Mouse (Mus musculus): ENCODE results near the gene Gp1ba. TPM values are rescaled to one million over a fixed set of nuclear protein-coding genes. Genes with fewer than 3 reads are reported as not detected.

The Gp1ba gene
- total RNA-seq, 2 experiments from 2014 or later = not detected

DNA sequence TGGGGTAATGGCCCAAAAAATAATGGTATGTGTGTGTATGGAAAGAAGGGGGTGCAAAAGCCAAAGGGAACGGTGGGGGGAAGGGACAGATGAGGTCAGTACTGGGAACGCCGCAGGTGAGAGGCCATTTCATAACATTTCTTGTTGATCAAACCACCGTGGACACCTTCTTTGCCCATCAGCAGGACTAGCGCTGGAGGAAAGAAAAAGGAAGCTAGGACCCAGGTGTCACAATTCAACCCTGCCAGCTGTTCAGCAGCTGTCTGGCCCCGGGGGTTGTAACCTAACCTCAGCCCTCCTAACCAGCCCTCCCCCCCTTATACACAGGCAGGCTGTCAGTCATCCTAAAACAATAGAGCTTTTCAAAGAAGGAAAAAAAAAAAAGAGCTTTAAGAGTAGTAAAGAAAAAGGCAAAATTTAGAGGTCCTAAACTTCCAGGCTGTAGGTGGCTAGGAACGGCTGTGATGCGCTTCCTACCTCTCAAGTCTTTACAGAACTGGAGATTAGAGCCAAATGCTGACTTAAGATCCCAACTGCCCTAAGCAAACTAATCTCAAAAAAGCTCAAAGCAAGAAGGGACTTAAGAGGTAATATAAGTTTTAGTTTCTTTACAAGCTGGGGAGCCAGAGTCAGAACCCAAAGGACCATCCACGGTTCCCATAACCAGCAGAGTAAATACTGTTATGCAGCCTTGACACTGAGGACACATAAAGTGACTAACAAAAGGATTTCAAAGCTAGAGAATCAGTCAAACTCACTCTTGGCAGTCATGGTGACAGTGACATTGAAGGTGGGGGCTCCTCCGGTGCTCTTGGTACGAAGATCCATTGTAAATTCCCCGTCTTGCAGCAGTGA lies 13.3 kb downstream of the Gp1ba start:
- ATAC-seq (replicated peaks; ENCODE audit: poor library complexity, severe bottlenecking) = no peak

- peak; percentile 16; the same call in 1 of the 2 replicates for ATAC-seq (replicated peaks; ENCODE audit: poor library complexity, severe bottlenecking)
These were observed 14.0 kb downstream of the Gp1ba start for GRCm38 (mm10) chr11:70652884-70653344.

DNA sequence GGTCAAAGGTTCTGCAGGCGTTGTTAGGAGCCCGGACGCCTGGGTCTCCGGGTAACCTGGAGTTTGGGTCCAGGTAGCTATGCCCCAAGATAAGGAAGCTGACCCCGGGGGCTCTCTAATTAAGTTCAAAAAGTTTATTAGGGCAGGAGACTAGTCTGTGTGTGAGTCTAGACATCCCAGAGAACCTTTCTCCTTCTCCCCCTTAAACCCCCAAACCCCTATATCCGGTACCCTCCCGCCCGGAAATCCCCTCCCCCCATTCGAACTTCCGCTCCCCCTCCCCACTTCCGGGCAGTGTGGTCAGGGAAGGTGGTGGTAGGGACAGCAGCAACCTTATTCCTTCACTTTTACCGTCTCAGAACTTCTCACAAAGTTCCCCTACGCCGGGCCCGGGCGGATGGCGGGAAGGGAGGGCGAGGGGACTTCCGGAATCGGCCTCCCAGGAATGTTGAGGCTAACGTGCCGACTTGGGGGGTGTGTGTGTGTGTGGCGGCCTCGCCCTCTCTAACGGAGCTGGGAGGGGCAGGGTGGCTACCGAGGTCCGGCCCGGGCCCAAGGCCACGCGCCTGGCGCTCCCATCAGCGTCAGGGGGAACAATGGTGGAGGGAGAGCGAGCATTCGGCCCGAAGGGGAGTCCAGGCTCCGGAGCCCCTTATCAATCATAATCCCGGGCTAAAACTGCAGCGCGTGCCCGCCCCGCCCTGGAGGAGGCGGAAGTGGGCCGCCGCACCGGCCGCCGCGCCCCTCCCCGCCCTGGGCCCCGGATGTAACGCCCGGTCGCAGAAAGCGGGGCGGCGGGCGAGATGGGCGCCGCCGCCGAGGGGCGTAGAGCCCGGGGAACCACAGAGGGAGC lies 14.6 kb downstream of the Gp1ba start:
- peak; percentile 20 for ATAC-seq (replicated peaks; ENCODE audit: poor library complexity, severe bottlenecking)

DNA sequence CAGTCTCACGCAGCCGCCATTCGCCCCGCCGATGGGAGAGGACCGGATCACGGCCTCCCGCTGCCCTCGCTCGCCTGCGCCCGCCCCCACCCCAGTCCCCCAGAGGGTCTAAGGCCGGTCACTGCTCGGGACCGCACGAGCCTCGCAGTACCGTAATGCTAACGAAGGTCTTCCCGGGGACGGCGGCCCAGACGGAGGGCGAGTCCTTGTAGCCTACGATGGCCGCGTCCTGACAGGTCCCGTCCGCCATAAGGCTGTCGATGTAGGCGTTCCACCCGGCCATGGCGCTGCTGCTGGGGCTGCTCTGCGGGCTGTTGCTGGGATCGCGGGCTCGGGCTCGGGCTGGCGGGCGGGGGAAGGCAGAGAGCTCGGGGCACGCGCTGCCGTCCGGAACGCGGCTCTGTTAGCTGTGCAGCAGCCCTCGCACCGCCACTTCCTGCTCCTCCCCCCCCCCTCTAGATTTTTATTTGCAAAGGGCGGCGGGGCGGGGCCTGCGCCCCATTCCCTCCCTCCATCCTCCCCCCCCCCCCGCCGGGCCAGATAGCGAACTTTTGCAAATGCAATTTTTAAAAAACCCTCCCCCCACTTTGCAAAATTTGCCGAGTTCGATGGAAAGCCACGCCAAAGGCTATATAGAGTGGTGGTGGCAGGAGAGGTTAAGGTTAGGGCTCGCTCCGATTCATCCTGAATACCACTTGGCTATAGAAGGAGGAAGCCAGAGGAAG lies 15.4 kb downstream of the Gp1ba start, which contains the start of gene Pfn1:
Gene Pfn1, minus strand, starts transcription at position 447 of the 725 bp plus-strand sequence.
- ATAC-seq (replicated peaks; ENCODE audit: poor library complexity, severe bottlenecking) = peak; percentile 35

DNA sequence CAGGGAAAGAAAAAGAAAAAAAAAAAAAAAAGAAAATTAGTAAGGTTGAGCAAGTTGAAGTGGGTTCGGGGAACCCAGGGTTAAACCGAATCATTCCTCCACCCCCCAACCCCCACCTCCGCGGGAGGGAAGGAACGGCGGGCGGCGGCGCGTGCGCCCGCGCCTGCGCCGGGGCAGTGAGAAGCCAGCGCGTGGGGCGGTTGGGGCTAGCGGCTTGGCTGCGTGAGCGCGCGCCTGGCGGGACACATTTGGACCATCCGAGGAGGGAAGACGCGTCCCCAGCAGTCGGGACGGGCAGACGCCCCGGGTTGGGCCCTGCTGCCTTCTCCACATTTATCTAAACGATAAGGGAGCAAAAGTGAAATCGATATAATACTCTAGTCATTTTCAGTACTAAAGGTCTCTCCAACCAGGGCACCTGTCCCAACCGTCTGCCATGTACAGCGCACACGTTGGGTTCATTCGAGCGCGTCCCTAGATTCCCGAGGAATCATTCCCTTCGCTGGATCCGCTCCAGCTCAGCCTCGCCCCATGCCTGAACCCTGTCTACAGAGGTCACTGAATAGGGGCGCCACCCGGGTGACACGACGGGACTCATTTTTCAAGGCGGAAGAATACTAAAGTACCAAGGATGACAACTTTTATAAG lies 16.1 kb downstream of the Gp1ba start:
- ATAC-seq (replicated peaks; ENCODE audit: poor library complexity, severe bottlenecking) = peak; percentile 30

DNA sequence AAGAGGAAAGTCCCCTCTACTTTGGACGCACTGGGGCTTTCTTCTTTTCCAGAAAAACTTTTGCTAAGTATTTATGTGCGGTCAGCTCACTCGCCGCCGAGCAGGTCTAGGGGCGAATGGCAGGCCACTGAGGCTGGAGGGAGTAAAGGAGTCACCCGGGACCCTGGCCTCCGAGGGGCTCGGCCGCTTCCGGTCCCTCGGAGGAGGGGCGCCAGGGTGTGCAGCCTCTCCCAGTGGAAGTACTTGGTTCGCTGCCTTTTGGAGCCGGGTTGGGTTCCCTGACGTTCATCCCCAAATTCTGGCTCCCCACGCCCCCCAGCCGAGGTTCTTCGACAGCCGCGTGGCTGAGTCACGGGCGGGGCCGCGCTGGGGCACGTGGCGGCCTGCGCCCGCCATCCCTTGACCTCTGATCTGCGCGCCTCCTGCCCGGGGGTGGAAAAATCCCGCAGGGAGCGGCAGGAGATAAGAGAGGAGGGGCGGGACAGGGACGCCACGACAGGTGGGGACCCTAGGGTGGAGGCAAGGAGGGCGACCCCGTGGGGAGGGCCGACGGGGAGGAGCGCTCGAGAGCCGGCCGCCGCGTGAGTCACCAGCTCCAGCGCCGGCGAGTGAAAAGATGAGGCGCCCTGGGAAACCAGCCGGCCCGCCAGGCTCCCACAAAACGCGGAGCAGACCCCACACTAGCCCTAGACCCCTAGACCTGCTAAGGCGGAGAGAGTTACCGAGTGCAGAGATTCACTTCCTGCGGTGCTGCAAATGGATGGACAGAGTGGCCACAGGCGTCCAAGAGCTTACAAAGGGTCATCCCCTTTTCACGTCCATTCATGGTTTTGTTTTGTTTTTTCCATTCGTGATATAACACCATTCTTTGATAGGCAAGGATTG lies 16.9 kb downstream of the Gp1ba start:
- ATAC-seq (replicated peaks; ENCODE audit: poor library complexity, severe bottlenecking) = peak; percentile 9

DNA sequence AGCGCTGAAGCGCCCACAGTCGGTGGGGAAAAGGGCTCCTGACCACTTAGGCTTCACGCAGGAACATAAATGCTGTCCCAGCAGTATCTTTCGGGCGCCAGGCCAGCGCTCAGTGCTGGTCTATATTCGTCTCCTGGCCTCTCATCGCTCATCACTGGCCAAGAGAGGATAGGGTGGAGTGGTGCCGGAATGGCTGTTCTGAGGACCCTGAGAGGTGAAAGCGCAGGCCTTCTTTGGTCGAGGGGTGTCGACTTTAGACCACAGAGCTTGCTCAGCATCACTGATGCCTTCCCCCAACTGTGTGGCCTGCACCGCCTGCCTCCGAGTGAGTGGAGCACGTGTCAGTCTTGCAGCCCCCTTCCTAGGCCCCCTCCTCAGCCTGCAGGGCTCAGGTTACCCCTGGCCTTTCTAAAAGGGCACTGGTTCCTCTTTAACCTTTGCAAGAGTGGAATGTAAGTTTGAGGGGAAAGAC lies 17.6 kb downstream of the Gp1ba start:
- no peak for ATAC-seq (replicated peaks; ENCODE audit: poor library complexity, severe bottlenecking)

GRCm38 (mm10) chr11:70656964-70657363 lies 18.0 kb downstream of the Gp1ba start, which contains the start of gene Eno3:
Gene Eno3, plus strand, starts transcription at chr11:70657202.
- ATAC-seq (replicated peaks; ENCODE audit: poor library complexity, severe bottlenecking) = no peak

GRCm38 (mm10) chr11:70657573-70657972 lies 18.7 kb downstream of the Gp1ba start:
- ATAC-seq (replicated peaks; ENCODE audit: poor library complexity, severe bottlenecking) = no peak

- ATAC-seq (replicated peaks; ENCODE audit: poor library complexity, severe bottlenecking) = no peak
These were observed 19.1 kb downstream of the Gp1ba start for GRCm38 (mm10) chr11:70657991-70658390.

GRCm38 (mm10) chr11:70658521-70658920 lies 19.6 kb downstream of the Gp1ba start:
- ATAC-seq (replicated peaks; ENCODE audit: poor library complexity, severe bottlenecking) = no peak

DNA sequence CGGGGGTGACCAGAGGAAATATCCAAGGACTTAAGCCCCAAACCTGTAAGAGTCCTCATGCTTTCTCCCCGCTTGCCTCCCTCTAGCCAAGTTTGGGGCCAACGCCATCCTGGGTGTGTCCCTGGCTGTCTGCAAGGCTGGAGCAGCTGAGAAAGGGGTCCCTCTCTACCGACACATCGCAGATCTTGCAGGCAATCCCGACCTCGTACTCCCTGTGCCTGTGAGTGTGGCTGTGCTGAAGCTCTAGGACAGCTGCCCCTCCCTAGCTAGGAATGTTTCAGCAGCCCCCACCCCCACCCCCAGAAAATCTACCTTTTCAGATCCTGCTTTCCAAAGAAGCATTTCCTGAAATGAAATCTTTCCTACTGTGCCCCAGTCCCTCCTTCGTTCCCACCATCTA lies 20.0 kb downstream of the Gp1ba start:
- no peak for ATAC-seq (replicated peaks; ENCODE audit: poor library complexity, severe bottlenecking)

DNA sequence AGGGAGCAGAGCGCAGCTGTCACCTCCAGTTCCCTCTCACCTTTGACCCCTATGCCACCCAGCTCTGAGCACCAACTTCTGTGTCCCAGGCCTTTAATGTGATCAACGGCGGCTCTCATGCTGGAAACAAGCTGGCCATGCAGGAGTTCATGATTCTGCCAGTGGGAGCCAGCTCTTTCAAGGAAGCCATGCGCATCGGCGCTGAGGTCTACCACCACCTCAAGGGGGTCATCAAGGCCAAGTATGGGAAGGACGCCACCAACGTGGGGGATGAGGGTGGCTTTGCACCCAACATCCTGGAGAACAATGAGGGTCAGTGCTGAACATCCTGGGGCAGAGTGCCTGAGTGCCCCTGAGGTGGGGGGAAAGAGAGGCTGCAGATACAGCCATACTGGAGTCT lies 21.6 kb downstream of the Gp1ba start:
- no peak for ATAC-seq (replicated peaks; ENCODE audit: poor library complexity, severe bottlenecking)

DNA sequence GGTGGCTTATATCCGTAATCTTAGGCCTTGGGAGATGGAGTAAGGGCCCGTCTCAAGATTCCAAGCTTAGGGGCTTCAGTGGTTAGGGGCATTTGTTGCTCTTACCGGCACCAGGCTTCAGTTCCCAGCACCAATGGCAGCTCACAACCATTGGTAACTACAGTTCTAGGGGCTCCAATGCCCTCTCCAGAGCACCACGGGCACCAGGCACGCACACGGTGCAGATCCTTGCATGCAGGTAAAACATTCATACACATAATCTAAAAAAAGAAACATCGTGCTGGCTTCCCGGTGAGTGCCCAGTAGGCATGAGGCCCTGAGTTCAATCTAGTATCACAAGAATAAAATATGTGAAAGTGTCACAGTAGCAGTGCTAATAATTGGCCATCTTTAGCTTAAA lies 24.2 kb downstream of the Gp1ba start:
- ATAC-seq (replicated peaks; ENCODE audit: poor library complexity, severe bottlenecking) = no peak

DNA sequence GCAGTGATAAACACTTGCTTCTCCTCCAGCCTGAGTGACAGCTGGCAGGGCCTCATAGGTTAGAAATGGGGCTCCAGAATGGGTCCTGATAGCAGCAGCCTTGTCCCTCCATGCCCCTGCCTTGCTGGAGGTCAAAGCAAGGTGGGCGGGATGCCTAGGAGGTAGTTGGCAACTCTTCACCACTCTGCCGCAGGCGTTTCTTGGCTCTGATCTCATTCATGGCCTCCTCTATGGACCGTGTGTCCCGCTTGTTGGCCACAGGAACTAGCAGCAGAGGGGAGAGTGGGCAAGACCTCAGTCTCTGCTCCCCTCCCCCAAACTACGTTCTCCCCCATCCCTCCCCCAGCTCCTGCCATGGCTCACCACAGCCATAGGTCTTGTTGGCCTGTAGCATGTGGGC lies 25.0 kb downstream of the Gp1ba start:
- ATAC-seq (replicated peaks; ENCODE audit: poor library complexity, severe bottlenecking) = no peak

- ATAC-seq (replicated peaks; ENCODE audit: poor library complexity, severe bottlenecking) = no peak
These were observed 25.8 kb downstream of the Gp1ba start for GRCm38 (mm10) chr11:70664741-70665140.

DNA sequence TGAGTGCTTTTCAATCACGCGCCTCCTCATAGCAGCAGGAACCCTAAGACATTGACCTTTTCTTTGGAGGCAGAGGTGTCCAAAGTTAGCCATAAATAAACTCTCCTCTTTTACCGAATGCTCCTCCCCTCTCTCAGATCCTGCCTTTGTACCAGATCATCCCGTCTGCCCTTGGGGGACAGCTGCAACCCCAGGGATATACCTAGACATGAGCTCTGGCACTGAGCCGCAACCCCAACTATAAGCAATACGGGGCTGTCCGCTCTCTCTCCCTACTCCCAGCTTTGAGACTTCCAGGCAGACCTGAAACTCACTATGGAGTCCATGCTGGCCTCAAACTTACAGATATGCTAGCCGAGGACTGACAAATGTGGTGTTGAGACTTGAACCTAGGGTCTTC lies 27.8 kb downstream of the Gp1ba start:
- ATAC-seq (replicated peaks; ENCODE audit: poor library complexity, severe bottlenecking) = no peak

DNA sequence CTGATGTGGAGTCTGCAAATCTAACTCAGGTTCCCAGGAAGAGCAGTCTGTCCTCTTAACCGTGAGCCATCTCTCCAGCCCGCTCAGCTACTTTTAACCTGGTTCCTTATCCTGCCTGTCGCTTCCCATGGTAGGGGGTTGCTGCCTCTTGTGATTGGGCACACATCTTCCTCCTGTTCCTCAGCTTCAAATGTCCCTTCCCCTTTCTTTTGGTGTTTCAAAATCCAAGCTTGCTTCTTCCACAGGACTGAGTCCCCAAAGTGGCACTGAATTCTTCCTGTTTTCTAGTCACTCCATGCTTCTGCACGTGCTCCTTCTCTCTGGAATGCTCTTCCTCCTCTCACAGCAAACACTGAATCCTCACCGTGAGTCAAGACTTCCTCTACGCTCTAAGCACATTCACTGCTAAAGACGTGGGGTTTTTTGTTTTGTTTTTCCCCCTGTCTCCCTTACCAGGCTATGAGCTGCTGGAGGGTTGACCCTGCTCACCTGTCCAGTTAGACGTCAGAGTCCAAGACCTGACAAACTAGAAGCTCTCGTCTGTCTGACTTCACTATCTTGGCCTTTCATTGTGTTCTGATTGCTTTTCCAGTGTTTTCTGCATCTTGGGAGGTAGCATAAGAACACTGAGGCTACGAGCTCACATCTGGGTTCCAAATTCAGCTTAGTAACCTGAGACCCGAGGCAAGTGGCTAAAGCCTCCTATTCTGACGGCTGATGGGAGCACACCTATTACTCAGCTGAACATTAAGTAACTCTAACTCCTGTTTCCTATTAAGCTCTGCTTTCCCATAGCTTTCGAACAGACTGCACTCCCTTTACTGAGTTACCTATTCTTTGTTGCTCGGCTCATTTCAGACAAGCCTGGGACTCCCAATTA lies 28.6 kb downstream of the Gp1ba start:
- ATAC-seq (replicated peaks; ENCODE audit: poor library complexity, severe bottlenecking) = peak; percentile 29
